Mouse (Mus musculus) heart, postnatal 10 days (tissue): ENCODE data around the gene 1600012H06Rik. TPM values are rescaled to one million over a fixed set of nuclear protein-coding genes. Genes with fewer than 3 reads are reported as not detected.
"Not testable (repeated sequence)": the region's sequence is repeated elsewhere in the genome, so short reads cannot be mapped to it uniquely, and the experiment has no call there.

Experiments
- DNase-seq, 2 experiments: peaks; one replicate each; pipeline ENCODE4 v3.0.0; 2021
- intact Hi-C: fragments of 180-260 bp; cut with DNase I; formaldehyde crosslinking; loops from one replicate; pipeline ENCODE4 v1.15.1; 2025
- total RNA-seq, 2 experiments: library from RNA; stranded (reverse); gene quantifications; 2 replicates each; pipeline ENCODE4 v1.2.3; 2021

1600012H06Rik gene
- total RNA-seq, result 10 to 100 TPM; 15.7 to 17.7 TPM

DNA sequence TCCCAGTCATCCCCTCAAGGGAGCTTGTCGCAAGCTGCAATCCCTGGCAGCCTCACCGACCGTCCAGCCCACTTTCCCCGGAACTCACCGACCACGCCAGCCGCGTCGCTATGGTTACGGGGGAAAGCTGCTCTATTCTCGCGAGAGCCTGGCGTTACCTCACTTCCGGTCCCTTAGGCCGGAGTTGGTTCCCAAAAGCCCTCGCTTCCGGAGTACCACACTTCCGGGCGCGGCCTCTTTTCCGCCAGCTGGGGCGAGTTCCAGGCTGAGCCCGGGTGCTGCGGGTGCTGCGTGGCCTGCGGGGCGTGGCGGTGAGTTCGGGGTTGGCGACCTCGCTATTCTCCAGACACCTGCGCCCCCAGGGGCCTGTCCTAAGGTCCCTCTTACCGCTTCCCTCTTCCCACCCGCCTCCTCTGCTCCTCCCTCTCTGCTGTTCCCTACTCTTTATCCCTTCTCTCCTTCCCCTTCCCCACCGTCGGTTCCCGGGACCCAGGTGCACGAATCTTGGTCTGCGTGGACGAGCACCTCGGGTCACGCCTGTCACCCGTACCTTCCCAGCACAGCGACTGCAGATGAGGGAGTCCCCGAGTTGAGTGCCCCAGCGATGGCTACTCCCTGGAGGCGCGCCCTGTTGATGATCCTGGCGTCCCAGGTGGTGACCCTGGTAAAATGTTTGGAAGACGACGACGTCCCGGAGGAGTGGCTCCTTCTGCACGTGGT is at the start of gene 1600012H06Rik, which contains the start of gene Wdr27:
1600012H06Rik (plus strand) TSS at position 176 of the 720 bp plus-strand sequence.
Wdr27 (minus strand) TSS at position 150 of the 720 bp plus-strand sequence.
- peak; percentile 99 to 100 for DNase-seq
- intact Hi-C loops, result no loop called here

DNA sequence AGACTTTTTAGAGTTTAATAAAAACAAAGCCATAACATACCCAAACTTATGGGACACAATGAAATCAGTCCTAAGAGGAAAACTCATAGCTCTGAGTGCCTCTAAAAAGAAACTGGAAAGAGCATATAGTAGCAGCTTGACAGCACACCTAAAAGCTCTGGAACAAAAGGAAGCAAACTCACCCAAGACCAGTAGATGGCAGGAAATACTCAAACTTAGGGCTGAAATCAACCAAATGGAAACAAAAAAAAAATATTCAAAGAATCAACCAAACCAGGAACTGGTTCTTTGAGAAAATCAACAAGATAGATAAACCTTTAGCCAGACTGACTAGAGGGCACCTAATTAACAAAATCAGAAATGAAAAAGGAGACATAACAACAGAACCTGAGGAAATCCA is 47.9 kb upstream of the 1600012H06Rik start:
- DNase-seq, intact Hi-C loops: not testable (repeated sequence)

DNA sequence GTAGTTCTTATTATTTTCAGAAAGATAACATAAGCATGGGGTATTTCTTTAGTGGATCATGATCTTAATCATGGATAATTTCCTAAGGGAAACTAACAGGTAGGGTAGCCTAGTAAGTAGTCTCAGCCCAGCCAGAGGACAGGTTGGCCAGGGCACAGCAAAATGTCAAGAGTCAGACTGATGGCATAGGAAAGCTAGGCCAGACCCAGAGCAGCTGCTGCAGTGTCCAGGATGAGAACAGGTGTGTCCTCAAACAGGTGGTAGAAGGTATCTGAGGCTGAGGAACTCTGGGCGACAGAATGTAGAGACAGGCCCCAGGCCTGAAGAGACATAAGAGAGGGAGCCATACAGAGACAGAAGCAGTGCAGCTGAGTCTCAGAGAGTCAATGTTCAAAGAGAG is 44.0 kb upstream of the 1600012H06Rik start:
- intact Hi-C loops, result no loop called here
- DNase-seq, result no peak

DNA sequence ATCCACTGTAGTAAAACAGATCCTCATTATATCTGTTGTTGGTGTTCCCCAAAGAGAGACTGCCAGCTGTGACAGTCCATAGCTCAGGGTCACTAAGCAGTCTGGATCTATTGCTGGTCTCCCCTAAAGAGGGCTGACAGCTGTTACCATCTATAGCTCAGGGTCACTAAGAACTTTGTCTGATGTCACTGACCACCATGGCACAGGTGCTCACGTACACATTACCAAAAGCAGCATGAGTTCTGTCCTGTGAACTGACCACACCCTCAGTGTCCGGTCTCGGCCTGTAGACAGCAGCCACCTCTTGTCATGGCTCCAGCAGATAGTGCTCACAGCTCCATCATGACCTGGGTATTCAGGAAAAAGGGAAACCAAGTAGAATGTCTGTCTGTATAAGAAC is 39.8 kb upstream of the 1600012H06Rik start:
- intact Hi-C loops, result loop anchor here (10.0 kb wide), 1 partner anchor 618 kb away; no protein-coding TSS in a partner anchor
- no peak for DNase-seq

DNA sequence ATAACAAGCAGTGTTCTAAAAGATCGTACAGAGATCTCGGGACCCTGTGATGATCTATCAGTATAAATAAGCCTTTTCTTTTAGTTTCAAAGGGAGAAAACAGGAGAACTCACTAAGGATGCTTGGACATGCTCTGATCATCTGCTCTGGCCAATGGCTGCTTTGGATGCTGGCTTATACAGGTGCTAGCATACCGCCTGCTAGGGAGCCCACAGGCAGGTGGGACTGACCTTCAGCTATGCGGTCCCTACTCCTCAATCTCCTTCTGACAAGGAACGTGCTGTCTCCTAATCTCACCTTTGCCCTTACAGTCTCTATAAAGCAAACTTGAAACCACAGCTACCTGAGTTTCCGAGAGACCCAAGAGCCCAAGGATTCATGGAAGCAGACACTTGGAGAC is 38.8 kb upstream of the 1600012H06Rik start:
- intact Hi-C loops, result loop anchor here (2.0 to 10.0 kb wide), 2 partner anchors 359 to 619 kb away; no protein-coding TSS in a partner anchor
- DNase-seq, result no peak

DNA sequence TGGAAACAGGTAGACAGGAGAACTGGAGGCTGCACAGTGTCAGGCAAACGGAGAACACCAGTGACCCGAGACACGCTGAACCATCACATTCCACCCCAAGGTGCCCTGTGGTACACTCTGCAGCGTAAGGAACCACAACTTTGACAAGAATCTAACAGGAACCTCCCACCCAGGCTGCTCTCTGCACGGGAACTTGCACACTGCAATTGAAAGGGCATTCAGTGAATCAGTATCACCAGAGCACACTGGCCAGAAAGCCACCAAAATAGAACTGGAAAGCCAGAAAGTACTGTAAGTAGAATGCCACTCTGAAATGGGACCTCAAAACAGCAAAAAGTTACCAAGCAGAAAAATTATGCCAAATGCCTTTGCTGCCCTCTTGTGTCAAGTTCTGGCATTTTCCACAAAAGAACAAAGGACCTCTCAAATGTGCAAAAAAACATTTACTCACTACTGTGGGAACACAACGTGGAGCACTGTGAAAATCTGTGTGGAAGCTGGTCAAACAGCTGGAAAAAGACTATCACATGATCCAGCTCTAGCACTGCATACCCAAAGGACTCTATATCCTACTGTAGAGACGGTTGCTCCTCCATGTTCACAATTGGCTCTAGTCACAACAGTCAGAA is 38.2 kb upstream of the 1600012H06Rik start:
- intact Hi-C loops, result loop anchor here (1.0 to 10.0 kb wide), 4 partner anchors 360 to 672 kb away; no protein-coding TSS in a partner anchor
- peak; percentile 83 to 89 for DNase-seq

DNA sequence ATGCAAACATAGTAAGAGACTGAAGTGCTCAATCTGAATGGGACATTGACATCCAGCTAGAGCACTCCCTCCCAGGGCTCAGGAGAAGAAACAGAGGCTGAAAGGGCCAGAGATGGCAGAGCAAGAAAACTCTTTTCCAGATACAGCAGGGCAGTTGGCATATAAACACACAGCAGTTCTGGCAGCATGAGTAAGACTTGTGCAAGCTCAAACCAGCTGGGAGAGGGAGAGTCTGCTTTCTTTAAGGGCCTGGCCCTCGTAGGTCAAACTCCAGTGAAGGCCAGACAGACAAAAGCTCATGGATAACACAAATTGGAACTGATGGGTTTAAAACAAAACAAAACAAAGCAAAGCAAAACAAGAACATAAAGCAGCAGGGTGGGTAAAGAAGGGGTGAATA is 36.4 kb upstream of the 1600012H06Rik start:
- intact Hi-C loops, result loop anchor here (5.0 to 10.0 kb wide), 2 partner anchors 622 to 674 kb away; no protein-coding TSS in a partner anchor

DNA sequence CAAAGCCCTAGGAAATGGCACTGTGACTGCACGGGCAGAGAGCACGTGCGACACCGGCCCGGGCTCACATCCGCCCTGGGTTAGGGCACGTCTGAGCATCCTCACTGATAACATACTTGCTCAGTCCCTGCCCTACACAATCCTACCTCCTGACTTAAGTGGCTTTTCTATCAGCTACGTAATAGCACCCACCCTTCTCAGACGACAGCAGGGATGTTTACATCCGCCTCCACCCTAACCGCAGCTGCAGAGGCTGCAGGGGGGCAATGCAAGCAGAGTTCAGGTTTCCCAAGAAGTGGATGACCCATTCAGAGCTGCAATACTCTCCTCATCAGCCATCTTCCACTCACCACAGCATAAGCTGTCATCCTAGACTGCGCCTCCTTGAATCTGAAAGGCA is 35.8 kb upstream of the 1600012H06Rik start:
- intact Hi-C loops, result loop anchor here (5.0 to 10.0 kb wide), 2 partner anchors 622 to 675 kb away; no protein-coding TSS in a partner anchor
- DNase-seq, result no peak

More for the DNA sequence above, 36.4 kb upstream of the 1600012H06Rik start:
- DNase-seq, result peak in 1 of 2 experiments; percentile 11

DNA sequence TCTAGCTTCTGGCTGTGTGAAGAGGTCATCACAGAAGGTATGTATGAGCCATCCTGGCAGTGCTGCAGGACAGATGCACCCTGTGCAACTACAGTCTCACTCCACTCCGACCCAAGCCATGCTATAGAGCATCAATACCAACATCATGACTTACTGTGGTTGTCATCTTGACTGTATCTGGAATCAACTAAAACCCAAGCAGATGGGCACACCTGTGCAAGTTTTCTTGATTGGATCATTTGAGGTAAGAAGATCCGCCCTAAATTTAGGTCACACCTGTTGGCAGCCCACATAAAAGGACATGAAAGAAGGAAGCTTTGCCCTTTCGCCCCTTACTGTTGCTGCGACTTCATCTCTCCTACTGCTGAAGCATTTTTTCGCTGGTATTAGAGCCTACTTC is 33.7 kb upstream of the 1600012H06Rik start:
- no peak for DNase-seq

DNA sequence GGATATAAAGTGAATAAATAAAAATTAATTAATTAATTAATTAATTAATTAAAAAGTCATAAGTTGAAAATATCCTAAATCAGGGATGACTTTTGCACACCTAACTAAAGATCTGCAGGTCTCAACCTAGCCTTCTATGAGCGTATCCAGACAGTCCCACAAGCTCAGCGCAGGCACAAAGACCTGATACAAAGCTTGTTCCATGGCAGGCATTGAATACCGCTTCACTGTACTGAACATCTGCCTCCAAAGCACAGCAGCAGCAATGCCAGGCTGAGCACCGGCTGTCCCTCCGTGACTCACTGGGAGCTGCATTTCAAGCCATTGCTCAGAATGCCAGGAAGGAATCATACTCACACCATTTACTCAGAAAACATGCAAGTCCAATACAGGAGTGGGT is 32.2 kb upstream of the 1600012H06Rik start:
- DNase-seq, result no peak
- intact Hi-C loops, result no loop called here

More for the DNA sequence above, 33.7 kb upstream of the 1600012H06Rik start:
- intact Hi-C loops, result loop anchor here (5.0 to 10.0 kb wide), 2 partner anchors 625 to 677 kb away; no protein-coding TSS in a partner anchor

DNA sequence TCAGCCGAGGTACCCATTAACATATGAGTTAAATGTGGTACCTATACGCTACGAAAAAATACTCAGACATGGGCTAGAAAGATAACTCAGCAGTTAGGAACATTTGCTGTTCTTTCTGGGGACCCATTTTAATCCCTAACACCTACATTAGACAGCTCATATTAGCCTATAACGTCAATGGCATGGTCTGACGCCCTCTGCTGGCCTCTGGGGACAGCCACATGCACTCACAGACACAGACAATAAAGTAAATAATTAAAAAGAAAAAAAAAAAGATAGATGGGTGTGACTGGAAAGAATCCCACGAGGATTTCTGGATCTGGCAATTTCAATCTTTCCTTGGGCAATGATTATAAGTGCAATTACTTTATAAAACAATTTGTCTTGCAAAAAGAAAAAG is 30.6 kb upstream of the 1600012H06Rik start:
- intact Hi-C loops, result no loop called here
- no peak for DNase-seq

DNA sequence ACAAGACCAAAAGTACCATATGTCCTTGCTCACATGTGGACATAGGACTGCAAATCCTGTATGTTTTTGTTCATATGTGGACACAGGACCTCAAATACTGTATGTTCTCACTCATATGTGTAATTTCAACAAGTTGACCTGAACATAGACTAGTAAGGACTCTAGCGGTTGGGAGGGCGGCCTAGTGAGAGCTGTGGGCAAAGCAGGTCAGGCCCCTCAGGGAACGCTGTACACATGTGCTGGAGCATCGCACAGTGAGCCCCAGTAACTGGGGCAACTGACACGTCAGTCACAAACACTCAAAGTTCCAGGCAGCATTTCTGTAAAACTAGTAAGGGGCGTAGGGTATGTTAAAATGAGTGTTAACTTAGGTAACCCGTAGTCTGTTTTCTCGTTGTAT is 30.0 kb upstream of the 1600012H06Rik start:
- no peak for DNase-seq
- intact Hi-C loops, result no loop called here

DNA sequence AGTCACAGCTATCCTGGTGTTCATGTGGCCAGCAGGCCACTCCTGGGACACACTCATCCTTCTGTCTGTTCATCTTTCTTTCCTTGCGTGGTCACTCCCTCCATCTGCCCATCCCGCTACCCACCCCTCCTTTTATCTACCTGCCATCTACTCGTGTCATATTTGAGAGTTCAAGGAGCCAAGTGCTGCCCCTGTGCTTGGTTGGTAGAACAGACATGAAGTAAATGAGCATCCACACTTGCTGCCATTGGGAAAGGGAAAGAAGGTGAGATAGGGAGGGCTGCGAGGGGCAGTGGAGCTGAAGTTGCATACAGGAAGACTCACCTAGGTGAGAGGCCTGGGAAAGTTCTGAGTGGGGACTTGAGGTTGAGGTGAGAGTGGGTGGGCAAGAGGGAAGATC is 28.6 kb upstream of the 1600012H06Rik start:
- intact Hi-C loops, result no loop called here
- no peak for DNase-seq

DNA sequence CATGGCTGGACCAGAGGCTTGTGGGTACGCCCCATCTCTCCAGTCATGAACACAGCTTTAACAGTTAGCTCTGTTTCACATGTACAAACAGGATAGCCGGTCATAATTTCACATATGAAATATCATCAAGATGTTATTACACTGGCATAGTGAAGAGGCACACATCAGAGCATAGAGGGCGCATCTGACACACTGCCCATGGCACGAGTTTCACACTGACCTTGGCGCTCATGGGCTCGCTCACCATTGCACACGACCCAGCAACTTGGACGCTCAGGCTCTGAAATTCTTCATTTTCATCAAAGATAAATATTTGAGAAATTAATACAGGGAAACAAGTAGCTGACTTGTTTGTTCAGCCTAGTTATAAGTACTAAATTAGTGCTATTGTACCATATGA is 25.1 kb upstream of the 1600012H06Rik start:
- DNase-seq, result no peak
- intact Hi-C loops, result no loop called here

DNA sequence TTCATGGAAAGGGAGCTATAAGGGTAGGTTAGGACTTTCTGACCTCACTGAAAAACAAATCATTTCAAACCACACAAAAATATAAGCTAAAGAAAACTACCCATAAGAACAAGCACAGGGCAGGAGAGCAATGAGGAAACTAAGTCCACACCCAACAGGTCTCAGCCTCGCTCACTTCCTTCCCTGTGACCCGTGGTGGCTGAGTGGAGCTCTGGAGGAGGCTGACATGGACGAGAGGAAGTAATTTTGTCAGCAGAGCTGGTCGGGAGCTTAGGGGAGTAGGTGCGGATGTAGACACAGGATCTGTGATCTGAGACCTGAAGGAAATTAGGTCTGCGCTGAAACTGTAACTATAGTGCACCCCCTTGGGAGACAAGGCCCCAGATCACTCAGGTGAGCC is 21.4 kb upstream of the 1600012H06Rik start:
- intact Hi-C loops, result no loop called here
- no peak for DNase-seq

DNA sequence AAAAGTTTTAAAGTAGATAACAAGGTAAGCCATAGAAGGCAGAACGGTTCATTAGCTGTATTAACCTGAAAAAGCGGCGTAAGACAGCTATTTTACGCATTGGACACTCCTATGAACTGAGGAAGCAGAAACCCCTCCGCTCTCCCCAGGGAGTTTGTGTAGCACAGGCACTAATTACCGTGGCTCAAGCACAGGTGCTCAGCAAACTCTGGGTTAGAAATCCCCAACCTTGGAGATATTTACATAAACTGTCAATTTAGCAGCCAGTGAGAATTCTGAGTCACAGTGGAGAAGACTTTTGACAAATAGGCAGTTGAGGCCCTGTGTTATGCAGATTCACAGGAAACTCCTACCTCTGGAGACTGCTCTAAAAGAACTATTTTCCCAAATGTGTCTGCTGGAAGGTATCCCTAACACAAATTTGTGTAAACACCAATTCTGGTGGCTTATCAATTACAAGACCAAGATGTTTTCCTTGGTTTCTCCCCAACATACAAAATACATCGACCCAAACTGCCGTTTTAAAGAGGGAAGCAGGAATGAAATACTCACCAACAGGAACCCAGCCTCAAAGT is 15.3 kb upstream of the 1600012H06Rik start:
- intact Hi-C loops, result no loop called here
- no peak for DNase-seq

DNA sequence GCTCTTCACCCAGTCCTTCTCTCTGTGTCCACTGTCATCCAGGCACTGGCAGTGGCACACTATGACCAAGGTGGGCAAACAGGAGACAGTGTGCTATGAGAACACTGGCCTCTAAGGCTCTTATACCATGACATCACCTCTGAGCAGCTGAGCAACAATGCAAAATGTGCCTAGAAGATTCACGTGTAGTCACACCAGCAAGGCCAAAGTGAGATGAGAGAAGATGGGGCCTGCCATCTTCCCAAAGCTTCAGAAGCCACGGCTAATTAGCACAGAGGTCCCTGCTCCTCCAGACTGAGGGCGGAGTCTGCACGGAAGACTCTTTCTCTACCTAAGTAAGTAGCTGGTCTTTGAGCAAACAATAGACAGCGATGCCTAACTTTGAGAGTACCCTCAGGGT is 14.4 kb upstream of the 1600012H06Rik start:
- no peak for DNase-seq
- intact Hi-C loops, result no loop called here

DNA sequence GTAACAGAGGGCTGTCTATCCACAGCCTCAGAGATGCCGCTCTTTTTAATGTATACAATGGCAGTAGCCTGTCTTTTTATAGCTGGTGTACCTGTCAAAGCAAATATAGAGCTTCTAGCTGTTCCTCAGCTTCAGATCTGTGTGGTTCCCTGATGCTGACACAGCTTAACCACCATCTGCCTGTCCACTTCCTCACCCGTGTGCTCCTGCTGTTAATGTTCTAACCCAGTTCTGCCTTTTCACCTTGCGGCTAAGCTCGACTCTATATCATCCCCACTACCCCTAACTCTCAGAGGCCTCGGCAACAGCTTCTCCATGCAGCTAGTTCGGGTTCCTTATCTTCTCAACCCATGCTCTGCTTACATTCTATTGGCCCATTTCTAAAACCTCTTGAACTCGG is 12.3 kb upstream of the 1600012H06Rik start:
- intact Hi-C loops, result no loop called here

DNA sequence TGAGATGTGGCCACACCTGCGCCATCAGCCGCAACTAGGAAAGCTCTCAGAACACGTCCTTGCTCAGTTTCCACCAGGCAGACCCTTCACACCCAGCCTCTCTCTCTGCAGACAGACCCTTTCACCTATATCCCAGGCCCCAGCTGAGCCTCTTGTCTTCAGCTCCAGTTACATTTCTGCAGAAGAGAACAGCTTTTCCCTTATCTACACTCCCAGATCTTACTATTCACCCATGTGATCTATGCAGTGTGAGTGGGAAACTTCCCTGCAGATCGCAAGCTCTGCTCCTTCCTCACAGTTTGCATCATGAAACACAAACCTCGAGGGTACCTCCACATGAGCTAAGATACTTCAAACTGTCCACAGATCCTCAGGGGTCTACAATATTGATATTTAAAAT is 11.5 kb upstream of the 1600012H06Rik start:
- intact Hi-C loops, result no loop called here
- DNase-seq, result no peak

More for the DNA sequence above, 12.3 kb upstream of the 1600012H06Rik start:
- no peak for DNase-seq

DNA sequence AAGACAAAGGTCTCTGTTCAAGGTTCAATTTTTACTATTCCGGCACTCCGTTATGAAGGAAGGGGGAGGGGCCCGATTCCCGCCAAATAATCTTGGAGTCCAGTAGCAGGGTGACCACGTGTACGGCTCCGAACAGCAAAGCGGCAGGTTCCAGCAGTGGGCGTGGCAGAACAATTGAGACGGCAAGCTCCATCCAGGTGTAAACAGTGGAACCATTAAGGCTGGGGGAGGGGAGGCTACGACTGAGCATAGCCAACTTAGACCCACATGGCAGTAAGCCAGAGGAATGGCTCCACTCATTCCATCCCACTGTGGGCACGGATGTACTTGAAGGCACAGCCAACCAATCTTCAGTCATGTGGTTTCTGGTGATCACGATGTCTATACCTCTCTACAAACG is 7.7 kb upstream of the 1600012H06Rik start:
- intact Hi-C loops, result not testable (repeated sequence)

More for the DNA sequence above, 7.7 kb upstream of the 1600012H06Rik start:
- DNase-seq, result not testable (repeated sequence)
